In the genomic region with DNA sequence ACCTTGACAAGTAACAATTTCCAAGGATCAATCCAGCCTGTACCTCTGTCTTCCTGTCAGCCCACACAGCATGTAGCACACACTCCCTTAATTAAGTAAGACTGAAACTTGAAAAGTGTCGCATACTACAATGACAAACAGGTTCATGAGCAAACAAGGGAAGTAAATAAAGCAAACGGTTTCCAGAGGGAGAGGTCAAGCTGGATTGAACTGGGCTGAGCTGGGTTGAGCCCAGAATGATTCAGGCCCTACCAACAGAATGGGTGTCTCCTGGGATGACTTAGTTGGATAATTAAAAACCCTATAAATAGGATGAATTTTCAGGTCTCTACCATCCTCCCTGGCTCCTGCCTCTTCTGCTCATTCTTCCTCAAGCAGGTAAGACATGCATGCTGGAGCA, we compare ENCODE assay signal across 30 mouse cellular contexts. TPM values are rescaled to one million over a fixed set of nuclear protein-coding genes. Genes with fewer than 3 reads are reported as not detected.
DNase-seq lines count a peak whose midpoint lies in the region; ATAC-seq and TF ChIP-seq lines count a peak whose summit lies in the region.
"Had no signal": no experiment of that assay in that cellular context is flagged by ENCODE, and none has a peak within 500 bp of the region (broad histone marks: within the 10 kb centered on the region; RNA-seq: fewer than 3 reads in every experiment).

A gene (plus strand): TSS at position 334 of the 400 bp plus-strand sequence.

- H3K27ac ChIP-seq in CH12.LX (ENCODE audit: insufficient read depth, low read depth), result no peak within 1 kb of the TSS
- H3K27ac ChIP-seq in midbrain, embryonic 13.5 days, result no peak within 1 kb of the TSS
- H3K27ac ChIP-seq: embryonic facial prominence, embryonic 12.5 days; forebrain, embryonic 12.5 days; forebrain, embryonic 15.5 days; heart, adult 2 months; heart, embryonic 10.5 days; hindbrain, embryonic 12.5 days; hindbrain, embryonic 15.5 days had no signal

- no peak for TF ChIP-seq EP300 in CH12.LX (IDR thresholded peaks at IDR 0.05; ENCODE audit: low read length)

- no peak within 1 kb of the TSS for H3K4me3 ChIP-seq in lung, adult 2 months (replicated peaks; ENCODE audit: extremely low read depth, low read depth, low read length)
- no peak within 1 kb of the TSS for H3K4me3 ChIP-seq in CH12.LX (replicated peaks in 1 of 3; ENCODE audit: low read depth in 2 of 3, low read length in 2 of 3, poor library complexity in 1 of 3)
- H3K4me3 ChIP-seq in midbrain, embryonic 13.5 days (replicated peaks), result no peak within 1 kb of the TSS
- H3K4me3 ChIP-seq: embryonic facial prominence, embryonic 12.5 days; erythroblast, embryonic 14.5 days; forebrain, embryonic 12.5 days; forebrain, embryonic 15.5 days; heart, adult 2 months; heart, embryonic 10.5 days; hindbrain, embryonic 12.5 days; hindbrain, embryonic 15.5 days had no signal

- in situ Hi-C loops in CH12.LX (cut with MboI; ENCODE audit: low pct_ligation_motif_present, low pct_unique_long_range_greater_than_20kb, low sequenced_read_pairs), result no loop called here

- TF ChIP-seq POLR2A in lung, adult 2 months (IDR thresholded peaks at IDR 0.05; ENCODE audit: borderline replicate concordance, extremely low read depth, low read depth, low read length), result no peak
- TF ChIP-seq POLR2A in CH12.LX (IDR thresholded peaks at IDR 0.05; ENCODE audit: low read depth, low read length), result no peak

- no peak for TF ChIP-seq RAD21 in CH12.LX (IDR thresholded peaks at IDR 0.05; ENCODE audit: low read depth, low read length)

- H3K36me3 ChIP-seq in CH12.LX (replicated peaks in 1 of 2; ENCODE audit: control insufficient read depth in 1 of 2, insufficient read depth in 1 of 2, low read length in 1 of 2), result no peaks in the 10 kb centered on the region
- H3K36me3 ChIP-seq in midbrain, embryonic 13.5 days, result no peaks in the 10 kb centered on the region
- H3K36me3 ChIP-seq: embryonic facial prominence, embryonic 12.5 days; forebrain, embryonic 12.5 days; forebrain, embryonic 15.5 days; heart, embryonic 10.5 days; hindbrain, embryonic 12.5 days; hindbrain, embryonic 15.5 days had no signal

- no peak for TF ChIP-seq CTCF in lung, adult 2 months (IDR thresholded peaks at IDR 0.05; ENCODE audit: insufficient read depth, low read length)
- no peak for TF ChIP-seq CTCF in CH12.LX (conservative IDR thresholded peaks at IDR 0.05 in 1 of 2, IDR thresholded peaks at IDR 0.05 in 1 of 2; ENCODE audit: low read depth in 2 of 2, low read length in 2 of 2)

- DNase-seq in lung, adult 2 months, result no peak
- no peak for DNase-seq in lung, postnatal 4 days
- DNase-seq in CH12.LX (ENCODE audit: extremely low read depth) (no peak), ZHBTc4 (ENCODE audit: low read depth, low spot score) (peak; percentile 4)
- DNase-seq: adrenal gland, postnatal 10 days; adrenal gland, postnatal 36 days; cerebellum, adult 18-20 months; cerebellum, adult 9-10 months; cerebellum, postnatal 14 days; gastrocnemius, postnatal 10 days; gastrocnemius, postnatal 36 days; heart, adult 2 months had no signal

- no peak for ATAC-seq in midbrain, embryonic 13.5 days
- no peak for ATAC-seq in megakaryocyte, adult 5-6 weeks (ENCODE audit: poor library complexity, severe bottlenecking)
- ATAC-seq: CD4-positive, CD25-positive, alpha-beta regulatory T cell, adult 4 months; forebrain, embryonic 15.5 days had no signal

- no peaks in the 10 kb centered on the region for H3K9me3 ChIP-seq in CH12.LX (replicated peaks; ENCODE audit: low read length)
- H3K9me3 ChIP-seq in midbrain, embryonic 13.5 days, result no peaks in the 10 kb centered on the region
- H3K9me3 ChIP-seq: embryonic facial prominence, embryonic 12.5 days; forebrain, embryonic 12.5 days; forebrain, embryonic 15.5 days; heart, embryonic 10.5 days; hindbrain, embryonic 12.5 days; hindbrain, embryonic 15.5 days had no signal

- peak within 1 kb of the TSS; percentile 5; the same call in 1 of the 2 replicates for H3K4me2 ChIP-seq in CH12.LX (ENCODE audit: insufficient read depth, low read depth, poor library complexity, severe bottlenecking)
- H3K4me2 ChIP-seq in midbrain, embryonic 13.5 days (replicated peaks), result no peak within 1 kb of the TSS
- H3K4me2 ChIP-seq: embryonic facial prominence, embryonic 12.5 days; forebrain, embryonic 12.5 days; forebrain, embryonic 15.5 days; hindbrain, embryonic 12.5 days; hindbrain, embryonic 15.5 days had no signal

- dilution Hi-C loops in CH12.LX (cut with MboI; ENCODE audit: extremely low pct_ligation_motif_present, extremely low pct_unique_long_range_greater_than_20kb, low sequenced_read_pairs), result no loop called here

- no peaks in the 10 kb centered on the region for H3K79me2 ChIP-seq in CH12.LX (replicated peaks; ENCODE audit: control insufficient read depth, extremely low read depth, insufficient read depth, poor library complexity, severe bottlenecking)

- H3K27me3 ChIP-seq in CH12.LX (replicated peaks), result no peaks in the 10 kb centered on the region
- no peaks in the 10 kb centered on the region for H3K27me3 ChIP-seq in midbrain, embryonic 13.5 days
- H3K27me3 ChIP-seq: embryonic facial prominence, embryonic 12.5 days; forebrain, embryonic 12.5 days; forebrain, embryonic 15.5 days; hindbrain, embryonic 12.5 days; hindbrain, embryonic 15.5 days had no signal

- H3K4me1 ChIP-seq in lung, adult 2 months (ENCODE audit: control insufficient read depth, insufficient read depth, low read length), result no peaks in the 10 kb centered on the region
- H3K4me1 ChIP-seq in CH12.LX (ENCODE audit: control insufficient read depth in 1 of 2, insufficient read depth in 2 of 2), result no peaks in the 10 kb centered on the region
- no peaks in the 10 kb centered on the region for H3K4me1 ChIP-seq in midbrain, embryonic 13.5 days (replicated peaks)
- H3K4me1 ChIP-seq: embryonic facial prominence, embryonic 12.5 days; forebrain, embryonic 12.5 days; forebrain, embryonic 15.5 days; heart, embryonic 10.5 days; hindbrain, embryonic 12.5 days; hindbrain, embryonic 15.5 days had no signal

- WGBS in lung, adult 2 months, result 51% methylated on average over 2 of the region's 2 CpGs
- WGBS in midbrain, embryonic 13.5 days, result 79% methylated on average over 2 of the region's 2 CpGs

- no peak within 1 kb of the TSS for H3K9ac ChIP-seq in CH12.LX (ENCODE audit: insufficient read depth, low read depth)
- no peak within 1 kb of the TSS for H3K9ac ChIP-seq in midbrain, embryonic 13.5 days (replicated peaks)
- H3K9ac ChIP-seq: embryonic facial prominence, embryonic 12.5 days; forebrain, embryonic 12.5 days; forebrain, embryonic 15.5 days; hindbrain, embryonic 12.5 days; hindbrain, embryonic 15.5 days had no signal

TF ChIP-seq in CH12.LX, 34 proteins besides CTCF, POLR2A, EP300 and RAD21:
- TF ChIP-seq ZMIZ1 (IDR thresholded peaks at IDR 0.05; ENCODE audit: low read depth, low read length), result no peak
- TF ChIP-seq NELFE (IDR thresholded peaks at IDR 0.05; ENCODE audit: low read depth, low read length), result no peak
- TF ChIP-seq JUN (IDR thresholded peaks at IDR 0.05; ENCODE audit: insufficient read depth, low read depth, low read length), result no peak
- TF ChIP-seq MAZ (IDR thresholded peaks at IDR 0.05; ENCODE audit: low read depth, low read length), result no peak
- no peak for TF ChIP-seq POLR2AphosphoS2 (IDR thresholded peaks at IDR 0.05; ENCODE audit: low read depth, low read length)
- no peak for TF ChIP-seq ZC3H11A (IDR thresholded peaks at IDR 0.05; ENCODE audit: low read depth, low read length)
- TF ChIP-seq MEF2A (IDR thresholded peaks at IDR 0.05; ENCODE audit: borderline replicate concordance, low read depth, low read length), result no peak
- no peak for TF ChIP-seq JUND (conservative IDR thresholded peaks at IDR 0.05; ENCODE audit: low read depth, low read length)
- no peak for TF ChIP-seq ELF1 (IDR thresholded peaks at IDR 0.05; ENCODE audit: low read depth, low read length)
- TF ChIP-seq MYC (IDR thresholded peaks at IDR 0.05; ENCODE audit: low read depth, low read length), result no peak
- TF ChIP-seq MAX (IDR thresholded peaks at IDR 0.05; ENCODE audit: low read length), result no peak
- TF ChIP-seq RCOR1 (conservative IDR thresholded peaks at IDR 0.05; ENCODE audit: low read depth, low read length), result no peak
- no peak for TF ChIP-seq KAT2A (IDR thresholded peaks at IDR 0.05; ENCODE audit: insufficient replicate concordance, low read length)
- no peak for TF ChIP-seq E2F4 (IDR thresholded peaks at IDR 0.05; ENCODE audit: insufficient replicate concordance, low read depth, low read length)
- TF ChIP-seq UBTF (IDR thresholded peaks at IDR 0.05; ENCODE audit: low read depth, low read length), result no peak
- no peak for TF ChIP-seq NRF1 (IDR thresholded peaks at IDR 0.05; ENCODE audit: low read depth, low read length)
- TF ChIP-seq CHD1 (IDR thresholded peaks at IDR 0.05; ENCODE audit: low read depth, low read length), result no peak

RNA-seq across cellular contexts. Expression of the gene that starts here (rescaled TPM):
- polyA plus RNA-seq in lung, adult 2 months (2012; rRNA removed), result 0.16 and 42.1 TPM in 2 replicates
- total RNA-seq in CH12.LX (2012; rRNA removed) (not detected in 2 replicates), CH12.LX (2014; rRNA removed) (not detected in 2 replicates)
- polyA plus RNA-seq in CH12.LX (2012; ENCODE audit: insufficient read length, low read depth), result not detected in 2 replicates
- polyA plus RNA-seq in midbrain, embryonic 13.5 days (2015; fragmentation: Nextera tagmentation; extraction: Ambion mirVana), result not detected in 2 replicates
- total RNA-seq in megakaryocyte, adult 5-6 weeks (2015), result not detected in 2 replicates
- not detected in 2 replicates for total RNA-seq in megakaryocyte, adult 5-6 weeks (2017)
- total RNA-seq: adrenal gland, adult 18-20 months; adrenal gland, postnatal 10 days; adrenal gland, postnatal 36 days; ES-E14; gastrocnemius, postnatal 10 days; gastrocnemius, postnatal 36 days; granulocyte monocyte progenitor cell, adult 5-6 weeks; heart, adult 2 months; heart, postnatal 25 days; hematopoietic stem cell, adult 5-6 weeks had no signal
- polyA plus RNA-seq: C2C12; CD4-positive, CD25-positive, alpha-beta regulatory T cell, adult 4 months; embryonic facial prominence, embryonic 12.5 days; forebrain, embryonic 12.5 days; forebrain, embryonic 15.5 days; heart, embryonic 10.5 days; heart, embryonic 14.5 days; heart, postnatal 0 days; hindbrain, embryonic 12.5 days; hindbrain, embryonic 15.5 days had no signal
